Mouse (Mus musculus): Measurements from ENCODE around the gene Nfib. TPM values are rescaled to one million over a fixed set of nuclear protein-coding genes. Genes with fewer than 3 reads are reported as not detected.
A peak's percentile ranks its signal among the peaks of the same experiment; 100 is the strongest.

The Nfib gene
- polyA plus RNA-seq, 1 experiment from 2014 or later, result 13.3 TPM

DNA sequence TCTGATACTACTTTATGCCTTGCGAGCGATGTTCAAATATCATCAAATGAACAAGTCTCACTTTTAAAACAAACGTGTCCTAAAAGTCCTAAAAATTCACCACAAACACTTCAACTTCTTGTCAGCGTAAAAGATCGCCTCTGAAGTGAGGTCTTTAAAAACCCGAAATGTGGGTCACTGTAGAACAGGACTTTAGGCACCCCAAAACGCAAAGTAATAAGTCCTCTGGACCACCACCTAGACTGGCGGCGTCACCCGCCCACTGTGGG is 201.6 kb downstream of the Nfib start:
- peak overlapping the region; percentile 83 for H3K9ac ChIP-seq (ENCODE audit: low read depth, low read length)
- ATAC-seq (replicated peaks; ENCODE audit: low FRiP score, low read depth) (no peak), DNase-seq (ENCODE audit: low spot score) (no peak)
- TF ChIP-seq CTCF (IDR thresholded peaks at IDR 0.05; ENCODE audit: low read depth), result no peak
- H3K36me3 ChIP-seq (ENCODE audit: insufficient read depth, low read length), result no peaks in the 10 kb centered on the region
- peak overlapping the region; percentile 87 for H3K4me2 ChIP-seq (ENCODE audit: low read length)
- no peaks in the 10 kb centered on the region; the same call in 1 of the 2 replicates for H3K27me3 ChIP-seq (ENCODE audit: insufficient read depth, low read length)
- H3K9me3 ChIP-seq (replicated peaks; ENCODE audit: low read length), result no peaks in the 10 kb centered on the region
- peak overlapping the region; percentile 99 for H3K27ac ChIP-seq
- 2% methylated on average over 10 of the region's 10 CpGs for WGBS
- H3K4me3 ChIP-seq (replicated peaks; ENCODE audit: low read depth, low read length), result peak overlapping the region; percentile 77
- H3K4me1 ChIP-seq (replicated peaks; ENCODE audit: insufficient read depth, low read length), result no peaks in the 10 kb centered on the region

DNA sequence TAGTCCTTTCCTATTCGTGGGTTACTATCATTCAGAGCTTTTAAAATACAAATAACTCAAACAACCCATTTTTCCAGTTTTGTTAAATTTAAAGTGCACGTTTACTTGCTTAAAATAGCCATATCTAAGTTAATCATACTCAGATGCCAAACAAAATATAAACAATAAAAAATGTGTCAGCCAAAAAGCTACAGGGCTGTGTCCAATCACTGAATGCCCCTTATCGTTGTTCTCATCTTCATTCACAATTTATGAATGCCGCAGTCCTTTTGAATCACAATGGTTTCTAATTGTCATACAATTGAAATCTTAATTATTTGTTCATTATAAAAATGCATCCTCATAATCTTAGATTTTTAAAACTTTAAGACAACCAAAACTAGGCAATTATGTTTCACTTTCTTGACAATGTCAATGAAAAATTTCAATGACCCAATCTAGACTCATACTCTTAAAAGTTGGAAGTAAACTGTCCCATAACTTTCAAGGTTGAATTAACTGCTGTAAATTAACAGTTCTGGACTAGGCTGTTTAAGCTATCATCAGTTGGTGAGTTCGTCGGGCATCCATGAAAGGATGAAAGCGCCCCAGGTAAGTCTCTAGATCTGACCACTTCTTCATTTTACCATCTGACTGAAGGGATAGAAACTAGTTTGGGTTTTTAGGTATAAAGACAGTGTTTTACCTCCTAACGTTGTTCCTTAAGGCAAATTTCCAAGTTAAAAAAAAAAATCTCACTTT is 202.1 kb downstream of the Nfib start:
- Histone ChIP-seq H3K27ac (no peak overlapping the region), H3K9me3 (replicated peaks; ENCODE audit: low read length) (no peaks in the 10 kb centered on the region), H3K4me3 (replicated peaks; ENCODE audit: low read depth, low read length) (peak overlapping the region; percentile 77), H3K4me1 (replicated peaks; ENCODE audit: insufficient read depth, low read length) (no peaks in the 10 kb centered on the region), H3K27me3 (ENCODE audit: insufficient read depth, low read length) (no peaks in the 10 kb centered on the region; the same call in 1 of the 2 replicates), H3K4me2 (ENCODE audit: low read length) (peak overlapping the region; percentile 87), H3K9ac (ENCODE audit: low read depth, low read length) (no peak overlapping the region), H3K36me3 (ENCODE audit: insufficient read depth, low read length) (0 out of 2 replicates have a peak, but pooled peaks cover under 1% of the 10 kb centered on the region)
- whole genome bisulfite sequencing, result 23% methylated on average over 8 of the region's 8 CpGs
- no peak for DNase-seq (ENCODE audit: low spot score)
- ATAC-seq (replicated peaks; ENCODE audit: low FRiP score, low read depth), result no peak
- TF ChIP-seq CTCF (IDR thresholded peaks at IDR 0.05; ENCODE audit: low read depth), result no peak

DNA sequence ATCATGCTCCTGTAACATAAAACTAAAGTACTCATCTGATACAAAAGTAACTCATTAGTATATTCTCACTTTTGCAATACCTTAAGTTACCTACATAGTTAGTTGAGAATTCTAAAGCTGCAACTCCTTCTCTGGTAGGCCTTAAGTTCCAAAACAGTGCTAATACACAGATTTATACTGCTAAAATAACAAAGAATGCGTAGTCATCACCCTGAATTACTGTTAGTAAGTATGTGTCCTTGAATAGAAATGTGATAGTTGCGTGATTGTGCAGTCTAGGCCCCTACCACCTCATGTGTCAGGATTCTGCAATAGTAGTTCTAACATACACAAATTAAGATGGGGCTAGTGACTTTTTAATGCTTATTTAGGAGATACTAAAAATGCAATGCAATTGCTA is 202.9 kb downstream of the Nfib start:
- no peaks in the 10 kb centered on the region; the same call in 1 of the 2 replicates for H3K27me3 ChIP-seq (ENCODE audit: insufficient read depth, low read length)
- TF ChIP-seq CTCF (IDR thresholded peaks at IDR 0.05; ENCODE audit: low read depth), result no peak
- H3K9ac ChIP-seq (ENCODE audit: low read depth, low read length), result no peak overlapping the region
- 53% methylated on average over 2 of the region's 2 CpGs for WGBS
- H3K27ac ChIP-seq, result no peak overlapping the region
- H3K9me3 ChIP-seq (replicated peaks; ENCODE audit: low read length), result no peaks in the 10 kb centered on the region
- DNase-seq (ENCODE audit: low spot score), result no peak
- no peaks in the 10 kb centered on the region for H3K4me1 ChIP-seq (replicated peaks; ENCODE audit: insufficient read depth, low read length)
- peak overlapping the region; percentile 77 for H3K4me3 ChIP-seq (replicated peaks; ENCODE audit: low read depth, low read length)
- 0 out of 2 replicates have a peak, but pooled peaks cover 4% of the 10 kb centered on the region for H3K36me3 ChIP-seq (ENCODE audit: insufficient read depth, low read length)
- no peak for ATAC-seq (replicated peaks; ENCODE audit: low FRiP score, low read depth)
- H3K4me2 ChIP-seq (ENCODE audit: low read length), result peak overlapping the region; percentile 87

DNA sequence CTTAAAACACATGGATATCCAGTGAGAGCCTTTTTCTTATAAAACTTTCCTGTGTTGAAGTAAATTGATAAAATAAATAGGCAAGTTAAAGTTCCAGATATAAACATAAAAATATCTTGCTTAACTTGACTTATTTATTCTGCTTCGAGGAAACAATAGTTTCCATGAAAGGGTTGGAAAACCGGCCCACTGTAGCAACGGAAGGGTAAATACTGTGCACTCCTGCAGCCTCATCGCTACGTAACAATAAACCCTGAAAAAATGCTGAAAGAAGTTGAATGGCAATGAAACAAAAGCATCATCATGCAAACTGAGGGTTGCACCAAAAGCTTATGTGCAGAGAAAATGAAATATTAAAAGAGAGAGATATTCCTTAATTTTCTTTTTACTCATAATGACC is 203.5 kb downstream of the Nfib start:
- Histone ChIP-seq H3K9me3 (replicated peaks; ENCODE audit: low read length) (no peaks in the 10 kb centered on the region), H3K4me1 (replicated peaks; ENCODE audit: insufficient read depth, low read length) (no peaks in the 10 kb centered on the region), H3K27me3 (ENCODE audit: insufficient read depth, low read length) (no peaks in the 10 kb centered on the region; the same call in 1 of the 2 replicates), H3K4me2 (ENCODE audit: low read length) (peak overlapping the region; percentile 87), H3K36me3 (ENCODE audit: insufficient read depth, low read length) (0 out of 2 replicates have a peak, but pooled peaks cover 4% of the 10 kb centered on the region), H3K27ac (no peak overlapping the region), H3K4me3 (replicated peaks; ENCODE audit: low read depth, low read length) (no peak overlapping the region; the same call in 1 of the 2 replicates), H3K9ac (ENCODE audit: low read depth, low read length) (no peak overlapping the region)
- ATAC-seq (replicated peaks; ENCODE audit: low FRiP score, low read depth) (no peak), DNase-seq (ENCODE audit: low spot score) (no peak)
- WGBS, result 43% methylated on average over 5 of the region's 5 CpGs
- no peak for TF ChIP-seq CTCF (IDR thresholded peaks at IDR 0.05; ENCODE audit: low read depth)

DNA sequence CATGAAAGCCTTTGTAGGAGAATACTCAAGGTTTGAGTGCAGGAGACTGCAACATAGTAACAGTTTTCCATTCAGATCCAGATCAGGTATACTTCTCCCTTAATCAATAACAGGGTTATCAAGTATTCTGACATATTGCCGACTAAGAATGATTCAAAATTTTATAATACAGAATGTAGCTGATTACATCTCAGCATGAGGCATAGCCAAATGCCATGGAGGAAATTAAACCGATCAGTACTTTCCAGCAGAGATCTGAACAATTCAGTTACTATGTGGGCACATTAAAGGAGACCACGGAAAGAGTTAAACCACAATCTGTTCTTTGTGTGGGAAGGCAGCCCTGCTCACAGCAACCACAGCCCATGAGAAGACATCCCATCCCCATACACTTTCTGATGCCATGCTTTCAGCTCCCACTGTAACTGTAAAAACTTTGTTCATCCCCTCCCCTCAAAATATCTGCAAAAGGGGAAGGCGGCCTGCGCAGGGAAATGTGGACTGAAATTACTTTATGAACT is 204.9 kb downstream of the Nfib start:
- Histone ChIP-seq H3K27ac (no peak overlapping the region), H3K4me2 (ENCODE audit: low read length) (peak overlapping the region; percentile 19; the same call in 1 of the 2 replicates), H3K36me3 (ENCODE audit: insufficient read depth, low read length) (0 out of 2 replicates have a peak, but pooled peaks cover 4% of the 10 kb centered on the region), H3K27me3 (ENCODE audit: insufficient read depth, low read length) (no peaks in the 10 kb centered on the region; the same call in 1 of the 2 replicates), H3K9ac (ENCODE audit: low read depth, low read length) (no peak overlapping the region), H3K4me3 (replicated peaks; ENCODE audit: low read depth, low read length) (no peak overlapping the region), H3K9me3 (replicated peaks; ENCODE audit: low read length) (no peaks in the 10 kb centered on the region), H3K4me1 (replicated peaks; ENCODE audit: insufficient read depth, low read length) (no peaks in the 10 kb centered on the region)
- no peak for ATAC-seq (replicated peaks; ENCODE audit: low FRiP score, low read depth)
- no peak for DNase-seq (ENCODE audit: low spot score)
- no peak for TF ChIP-seq CTCF (IDR thresholded peaks at IDR 0.05; ENCODE audit: low read depth)
- 64% methylated on average over 5 of the region's 5 CpGs for WGBS

DNA sequence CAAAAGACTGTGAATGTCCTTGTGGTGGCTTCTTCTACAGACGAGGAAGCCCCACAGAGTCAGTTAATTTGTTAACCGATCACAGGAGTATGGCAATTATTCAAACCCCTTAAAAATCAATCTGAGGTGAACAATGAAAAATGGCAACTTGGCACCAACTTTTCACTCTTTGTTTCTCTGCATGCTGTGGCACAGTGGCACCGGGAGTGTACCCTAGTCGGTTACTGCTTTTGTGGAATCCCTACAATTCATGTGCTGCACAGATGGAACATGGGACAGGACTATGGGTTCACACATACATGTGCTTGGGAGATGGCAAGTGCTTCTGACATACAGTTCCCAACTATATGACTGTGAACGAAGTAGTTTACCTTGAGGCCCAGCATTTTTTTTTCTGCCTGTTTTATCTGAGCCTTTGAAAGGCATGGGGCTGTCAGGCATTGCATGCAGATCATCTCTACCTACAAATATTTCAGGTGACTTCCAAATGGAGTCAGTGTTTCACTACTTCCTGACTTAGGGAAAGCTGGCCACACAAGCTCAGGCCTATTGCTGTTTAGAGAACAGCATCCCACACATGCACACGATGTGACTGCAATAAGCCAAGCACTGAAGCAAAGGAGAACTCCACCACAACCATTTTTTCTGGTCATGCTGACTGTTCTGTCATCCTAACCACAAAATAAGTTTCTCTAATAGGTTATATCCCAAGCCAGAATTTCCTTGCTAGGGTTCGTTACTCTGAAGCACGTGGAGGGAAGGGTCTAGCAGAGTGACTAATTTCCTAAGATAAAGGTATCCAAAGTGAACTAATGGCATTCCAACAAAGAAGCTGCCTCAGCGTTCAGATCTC is 205.6 kb downstream of the Nfib start:
- no peak for DNase-seq (ENCODE audit: low spot score)
- H3K9ac ChIP-seq (ENCODE audit: low read depth, low read length), result no peak overlapping the region
- H3K4me1 ChIP-seq (replicated peaks; ENCODE audit: insufficient read depth, low read length), result no peaks in the 10 kb centered on the region
- H3K27me3 ChIP-seq (ENCODE audit: insufficient read depth, low read length), result no peaks in the 10 kb centered on the region; the same call in 1 of the 2 replicates
- no peak overlapping the region for H3K27ac ChIP-seq
- no peak overlapping the region for H3K4me3 ChIP-seq (replicated peaks; ENCODE audit: low read depth, low read length)
- whole genome bisulfite sequencing, result 65% methylated on average over 9 of the region's 9 CpGs
- H3K9me3 ChIP-seq (replicated peaks; ENCODE audit: low read length), result no peaks in the 10 kb centered on the region
- H3K36me3 ChIP-seq (ENCODE audit: insufficient read depth, low read length), result 0 out of 2 replicates have a peak, but pooled peaks cover 4% of the 10 kb centered on the region
- H3K4me2 ChIP-seq (ENCODE audit: low read length), result peak overlapping the region; percentile 19; the same call in 1 of the 2 replicates
- TF ChIP-seq CTCF (IDR thresholded peaks at IDR 0.05; ENCODE audit: low read depth), result no peak
- ATAC-seq (replicated peaks; ENCODE audit: low FRiP score, low read depth), result no peak

All from kidney, postnatal 0 days (tissue).